Mouse (Mus musculus) hindbrain, embryonic 14.5 days (tissue): ENCODE data around the gene Accs. TPM values are rescaled to one million over a fixed set of nuclear protein-coding genes. Genes with fewer than 3 reads are reported as not detected.

Source experiments
- ATAC-seq: fragments of 200-750 bp; cut with Nextera tagmentation; 2 replicates; pipeline ENCODE4 v1.8.0; 2017; ENCODE audit warnings: moderate number of reproducible peaks, mild to moderate bottlenecking, moderate TSS enrichment, moderate library complexity; ENCODE audit not compliant: low FRiP score
- DNase-seq: peaks from one replicate; pipeline ENCODE4 v3.0.0-alpha.2; 2015; ENCODE audit warnings: low spot score
- H3K27ac ChIP-seq: fragments of 300-500 bp; sonication (generic); 2 replicates; pipeline ENCODE4 v1.5.1; 2014; ENCODE audit warnings: mild to moderate bottlenecking, moderate library complexity
- H3K27me3 ChIP-seq: fragments of 300-500 bp; sonication (generic); 2 replicates; pipeline ENCODE4 v1.6.1; 2014; ENCODE audit warnings: mild to moderate bottlenecking, low read length, mixed read lengths; ENCODE audit not compliant: control insufficient read depth, insufficient read depth
- H3K36me3 ChIP-seq: fragments of 300-500 bp; sonication (generic); replicated peaks from 2 replicates; pipeline ENCODE4 v1.6.1; 2014; ENCODE audit not compliant: control insufficient read depth, insufficient read depth
- H3K4me1 ChIP-seq: fragments of 300-500 bp; sonication (generic); replicated peaks from 2 replicates; pipeline ENCODE4 v1.6.1; 2014; ENCODE audit warnings: antibody characterized with exemption, low read length, mixed read lengths; ENCODE audit not compliant: control insufficient read depth, insufficient read depth
- H3K4me2 ChIP-seq: fragments of 300-500 bp; sonication (generic); replicated peaks from 2 replicates; pipeline ENCODE4 v1.6.1; 2014; ENCODE audit warnings: mild to moderate bottlenecking, moderate library complexity
- H3K4me3 ChIP-seq: fragments of 300-500 bp; sonication (generic); replicated peaks from 2 replicates; pipeline ENCODE4 v1.5.1; 2014; ENCODE audit warnings: mild to moderate bottlenecking, low read length
- H3K9ac ChIP-seq: fragments of 300-500 bp; sonication (generic); 2 replicates; pipeline ENCODE4 v1.6.1; 2014
- H3K9me3 ChIP-seq: fragments of 300-500 bp; sonication (generic); 2 replicates; pipeline ENCODE4 v1.6.1; 2016; ENCODE audit warnings: low read length; ENCODE audit not compliant: control insufficient read depth
- WGBS: fragments of 180-500 bp; shearing (Covaris S2); extraction: QIAGEN DNeasy Blood & Tissue Kit; methylation state at CpG from one replicate; pipeline ENCODE4 v1.1.7; 2014; 5-methylcytosine and 5-hydroxymethylcytosine counted together
- polyA plus RNA-seq: library from polyadenylated mRNA; unstranded; fragments of >200 nt; fragmentation: Nextera tagmentation; extraction: Ambion mirVana; gene quantifications from 2 replicates; pipeline ENCODE4 v1.2.1, GENCODE M21; 2014

The Accs gene
- 4.8 and 6.7 TPM in 2 replicates for polyA plus RNA-seq

DNA sequence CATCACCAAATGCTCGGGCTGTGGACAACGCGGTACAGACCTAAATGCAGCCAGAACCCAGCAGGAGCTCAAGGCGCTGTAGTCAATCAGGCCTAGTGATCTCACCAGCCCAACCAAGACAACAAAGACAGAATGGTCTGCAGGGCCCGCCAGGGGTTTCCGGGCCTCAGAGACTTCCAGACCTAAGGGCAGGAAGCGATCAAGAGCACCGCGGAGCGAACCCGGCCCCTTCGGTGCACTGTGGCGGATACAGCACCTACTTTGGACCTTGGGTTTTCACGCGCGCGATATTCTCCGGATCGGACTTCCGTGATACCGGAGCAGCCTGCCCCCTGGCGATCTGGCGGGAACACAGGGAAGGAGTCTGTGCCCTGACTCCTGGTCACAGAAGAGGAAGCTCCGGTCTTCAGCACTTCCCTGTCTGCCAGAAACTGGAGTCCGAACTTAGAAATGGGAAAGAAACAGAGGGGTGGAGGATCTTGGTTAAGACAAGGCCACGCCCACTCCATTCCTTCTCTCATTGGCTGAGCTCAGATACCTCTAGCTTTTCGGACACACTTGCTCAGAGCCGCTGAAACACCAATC is at the start of gene Accs:
Gene Accs (minus strand): TSS at position 439 of the 585 bp plus-strand sequence.
- no peaks in the 10 kb centered on the region for H3K9me3 ChIP-seq
- H3K4me2 ChIP-seq = peak within 1 kb of the TSS; percentile 70
- H3K9ac ChIP-seq = peak within 1 kb of the TSS; percentile 75
- H3K4me1 ChIP-seq = peaks cover 9% of the 10 kb centered on the region
- H3K27me3 ChIP-seq = no peaks in the 10 kb centered on the region
- ATAC-seq (peak; percentile 83), DNase-seq (peak; percentile 76)
- WGBS = under 1% methylated on average over 28 of the region's 28 CpGs
- H3K4me3 ChIP-seq = peak within 1 kb of the TSS; percentile 53
- 0 out of 2 replicates have a peak, but pooled peaks cover under 1% of the 10 kb centered on the region for H3K36me3 ChIP-seq
- H3K27ac ChIP-seq = peak within 1 kb of the TSS; percentile 80

DNA sequence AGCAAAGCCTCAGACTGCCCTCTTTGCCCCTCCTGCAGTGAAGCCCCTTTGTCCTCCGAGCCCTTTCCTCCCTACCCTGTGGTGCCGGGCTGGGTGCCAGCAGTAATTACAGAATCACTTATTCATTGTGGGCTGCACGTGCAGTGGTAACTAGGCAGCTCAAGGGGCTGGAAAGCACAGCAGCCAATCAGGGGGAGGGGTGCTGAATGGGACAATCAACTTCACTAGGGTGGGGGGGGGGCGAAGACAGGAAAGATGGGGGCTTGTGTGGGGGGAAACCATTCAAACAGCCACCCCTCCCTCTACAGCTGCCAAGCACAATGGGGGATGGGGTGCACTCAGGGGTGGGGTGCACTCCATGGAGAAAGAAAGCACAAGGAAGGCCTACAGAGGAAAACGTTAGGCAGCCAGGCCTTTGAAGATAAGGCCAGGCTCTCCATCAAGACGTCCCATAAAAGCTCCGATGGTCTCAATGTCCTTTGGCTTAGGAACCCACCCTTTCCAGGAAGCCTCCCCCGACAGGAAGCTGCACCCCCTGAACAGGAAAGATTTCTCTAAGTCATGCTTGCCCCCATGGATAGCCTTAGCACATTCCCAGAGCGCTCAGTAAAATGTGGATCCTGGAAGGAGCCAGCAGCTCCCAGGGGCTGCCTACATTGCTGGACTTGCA is 42.0 kb upstream of the Accs start:
- DNase-seq = peak; percentile 84
- H3K4me3 ChIP-seq = no peak overlapping the region
- H3K4me1 ChIP-seq = peaks cover 26% of the 10 kb centered on the region
- no peaks in the 10 kb centered on the region for H3K9me3 ChIP-seq
- H3K9ac ChIP-seq = no peak overlapping the region
- H3K27ac ChIP-seq = peak overlapping the region; percentile 80
- 10% methylated on average over 9 of the region's 9 CpGs for WGBS
- H3K4me2 ChIP-seq = no peak overlapping the region
- no peaks in the 10 kb centered on the region for H3K36me3 ChIP-seq
- peak; percentile 94 for ATAC-seq
- no peaks in the 10 kb centered on the region for H3K27me3 ChIP-seq

DNA sequence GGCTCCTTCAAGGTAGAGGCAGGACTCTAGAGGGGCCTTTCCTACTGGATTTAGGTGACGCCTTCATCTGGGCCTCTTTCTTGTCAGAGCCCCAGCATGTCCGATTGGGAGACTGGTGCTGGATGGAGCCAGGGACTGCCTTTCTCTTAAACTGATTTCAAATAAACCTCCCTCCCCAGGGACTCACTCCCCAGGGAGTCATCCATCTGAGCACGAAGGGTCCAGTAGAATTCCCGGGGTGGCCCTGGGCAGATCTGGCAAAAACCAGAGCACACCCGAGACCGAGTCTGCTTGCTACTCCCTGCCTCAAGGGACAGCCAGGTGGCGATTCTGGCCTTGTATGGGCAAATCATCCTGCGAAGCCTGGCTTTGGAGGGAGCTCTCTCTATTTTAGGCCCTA is 40.4 kb upstream of the Accs start:
- H3K9ac ChIP-seq = no peak overlapping the region
- no peaks in the 10 kb centered on the region for H3K36me3 ChIP-seq
- H3K27ac ChIP-seq = no peak overlapping the region
- H3K27me3 ChIP-seq = no peaks in the 10 kb centered on the region
- no peak overlapping the region for H3K4me2 ChIP-seq
- DNase-seq = no peak
- WGBS = 70% methylated on average over 8 of the region's 8 CpGs
- ATAC-seq = no peak
- no peak overlapping the region for H3K4me3 ChIP-seq
- H3K9me3 ChIP-seq = no peaks in the 10 kb centered on the region
- peaks cover 26% of the 10 kb centered on the region for H3K4me1 ChIP-seq

DNA sequence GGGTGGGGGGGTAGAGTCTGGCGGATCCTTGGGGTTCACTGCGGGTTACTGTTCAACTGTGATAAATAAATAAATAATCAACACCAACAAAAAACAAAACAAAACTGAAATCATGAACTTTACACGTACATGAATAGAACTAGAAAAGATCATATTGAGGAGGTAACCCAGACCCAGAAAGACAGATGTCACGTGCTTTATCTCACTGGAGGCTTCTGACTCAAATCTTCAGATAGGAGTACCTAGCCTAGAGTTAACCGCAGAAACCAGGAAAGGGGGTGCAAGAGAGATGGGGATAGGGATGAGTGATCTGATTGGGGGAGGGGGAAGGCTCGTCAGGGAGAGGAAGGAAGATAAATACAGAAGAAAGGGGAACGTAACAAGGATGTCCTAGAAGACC is 39.3 kb upstream of the Accs start:
- H3K27ac ChIP-seq = no peak overlapping the region
- no peaks in the 10 kb centered on the region for H3K36me3 ChIP-seq
- peaks cover 26% of the 10 kb centered on the region for H3K4me1 ChIP-seq
- H3K27me3 ChIP-seq = no peaks in the 10 kb centered on the region
- DNase-seq = no peak
- H3K4me3 ChIP-seq = no peak overlapping the region
- WGBS = 88% methylated on average over 7 of the region's 7 CpGs
- H3K9me3 ChIP-seq = no peaks in the 10 kb centered on the region
- no peak for ATAC-seq
- H3K9ac ChIP-seq = no peak overlapping the region
- H3K4me2 ChIP-seq = no peak overlapping the region

GRCm38 (mm10) chr2:93888366-93888765 is 38.6 kb upstream of the Accs start:
- DNase-seq = no peak
- H3K27ac ChIP-seq = no peak overlapping the region
- H3K4me3 ChIP-seq = no peak overlapping the region
- H3K27me3 ChIP-seq = no peaks in the 10 kb centered on the region
- no peak overlapping the region for H3K4me2 ChIP-seq
- H3K4me1 ChIP-seq = peaks cover 26% of the 10 kb centered on the region
- H3K36me3 ChIP-seq = no peaks in the 10 kb centered on the region
- no peak overlapping the region for H3K9ac ChIP-seq
- 88% methylated on average over 6 of the region's 6 CpGs for WGBS
- no peak for ATAC-seq
- H3K9me3 ChIP-seq = no peaks in the 10 kb centered on the region

DNA sequence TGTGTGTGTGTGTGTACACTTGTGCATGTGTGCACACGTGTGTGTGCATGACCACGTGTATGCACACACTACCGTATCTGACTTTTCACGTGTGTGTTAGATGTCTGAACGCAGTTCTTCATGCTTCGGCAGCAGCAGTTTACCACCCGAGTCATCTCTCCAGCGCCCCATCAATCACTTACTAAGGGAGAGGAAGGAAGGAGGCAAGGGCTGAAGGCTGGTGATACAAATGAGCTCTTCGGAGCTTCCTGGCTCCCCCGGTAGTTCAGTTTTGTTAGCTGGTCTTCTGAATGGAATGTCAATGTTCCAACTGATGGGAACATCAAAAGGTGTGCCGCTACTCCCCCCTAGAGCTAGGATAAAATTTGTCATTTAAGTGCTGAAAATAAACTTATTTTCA is 37.5 kb upstream of the Accs start:
- ATAC-seq (no peak), DNase-seq (no peak)
- H3K27ac ChIP-seq = no peak overlapping the region
- no peak overlapping the region for H3K4me3 ChIP-seq
- H3K27me3 ChIP-seq = no peaks in the 10 kb centered on the region
- peaks cover 24% of the 10 kb centered on the region for H3K4me1 ChIP-seq
- H3K9me3 ChIP-seq = no peaks in the 10 kb centered on the region
- no peak overlapping the region for H3K4me2 ChIP-seq
- no peaks in the 10 kb centered on the region for H3K36me3 ChIP-seq
- no peak overlapping the region for H3K9ac ChIP-seq
- WGBS = 73% methylated on average over 11 of the region's 11 CpGs

DNA sequence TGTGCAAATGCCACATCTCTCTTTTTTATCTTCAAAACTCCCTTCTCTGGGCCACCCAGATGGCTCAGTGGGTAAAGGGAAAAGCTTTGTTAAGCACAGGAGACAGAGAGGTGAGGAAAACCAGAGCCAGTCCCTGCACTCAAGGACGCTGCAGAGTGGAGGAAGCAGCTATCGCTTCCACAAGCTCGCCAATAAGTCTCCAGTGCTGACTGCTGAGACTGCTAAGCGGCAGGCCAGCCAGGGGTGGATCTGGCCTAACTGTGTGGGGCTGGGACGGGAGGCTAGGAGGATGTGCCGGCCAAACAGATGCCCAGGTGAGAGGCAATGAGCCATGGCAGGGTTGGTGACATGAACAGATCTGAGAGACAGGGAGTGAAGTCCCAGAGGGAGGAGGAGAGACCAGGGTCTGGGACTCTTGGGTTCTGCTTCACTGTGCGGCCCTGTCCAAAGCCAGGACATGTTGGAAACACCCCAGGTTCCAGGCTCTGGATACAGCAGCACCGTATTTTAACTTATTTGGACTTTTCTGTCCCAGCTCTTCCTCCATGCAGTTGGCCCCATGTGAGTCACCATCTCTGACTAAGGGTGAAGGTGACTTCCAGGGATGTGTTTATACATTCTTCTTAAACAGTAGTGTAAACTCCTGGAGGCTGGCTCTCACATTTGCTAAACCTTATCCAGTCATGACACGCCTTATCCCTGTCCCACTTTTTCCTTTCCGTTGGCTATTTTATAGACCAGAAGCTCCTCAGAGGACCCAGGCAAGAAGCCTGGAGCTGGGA is 36.5 kb upstream of the Accs start:
- peaks cover 13% of the 10 kb centered on the region for H3K4me1 ChIP-seq
- H3K9me3 ChIP-seq = no peaks in the 10 kb centered on the region
- no peak overlapping the region for H3K27ac ChIP-seq
- H3K27me3 ChIP-seq = no peaks in the 10 kb centered on the region
- H3K9ac ChIP-seq = no peak overlapping the region
- no peak overlapping the region for H3K4me2 ChIP-seq
- 73% methylated on average over 10 of the region's 10 CpGs for WGBS
- no peak overlapping the region for H3K4me3 ChIP-seq
- no peaks in the 10 kb centered on the region for H3K36me3 ChIP-seq
- ATAC-seq (no peak), DNase-seq (no peak)

- DNase-seq (no peak), ATAC-seq (no peak)
- WGBS = 62% methylated on average over 5 of the region's 5 CpGs
- H3K4me2 ChIP-seq = no peak overlapping the region
- no peak overlapping the region for H3K4me3 ChIP-seq
- no peaks in the 10 kb centered on the region for H3K27me3 ChIP-seq
- H3K9me3 ChIP-seq = no peaks in the 10 kb centered on the region
- no peaks in the 10 kb centered on the region for H3K36me3 ChIP-seq
- no peak overlapping the region for H3K27ac ChIP-seq
- H3K4me1 ChIP-seq = no peaks in the 10 kb centered on the region
- no peak overlapping the region for H3K9ac ChIP-seq
Measured at GRCm38 (mm10) chr2:93883066-93883465, 33.3 kb upstream of the Accs start.

GRCm38 (mm10) chr2:93881640-93882367 is 32.1 kb upstream of the Accs start:
- no peaks in the 10 kb centered on the region for H3K36me3 ChIP-seq
- no peaks in the 10 kb centered on the region for H3K27me3 ChIP-seq
- H3K4me3 ChIP-seq = no peak overlapping the region
- H3K4me1 ChIP-seq = no peaks in the 10 kb centered on the region
- no peak overlapping the region for H3K9ac ChIP-seq
- no peaks in the 10 kb centered on the region for H3K9me3 ChIP-seq
- no peak overlapping the region for H3K27ac ChIP-seq
- ATAC-seq (no peak), DNase-seq (no peak)
- no peak overlapping the region for H3K4me2 ChIP-seq
- WGBS = 89% methylated on average over 9 of the region's 9 CpGs
